Mouse (Mus musculus): ENCODE measurements at regions not wholly inside any gene's neighbourhood (a gene's known extent, or its start where the extent isn't known, plus 50 kb on each side); places are given as distances from the start of the nearest gene placed in this dataset.
"Not testable (repeated sequence)": the region's sequence is repeated elsewhere in the genome, so short reads cannot be mapped to it uniquely, and the experiment has no call there.

GRCm38 (mm10) chr8:126775334-126775733 lies 170.3 kb downstream of the Tomm20 start:
- no peak for DNase-seq (ENCODE audit: low read depth)

- no peak for DNase-seq (ENCODE audit: low read depth)
Measured at GRCm38 (mm10) chr8:126774816-126775215, 170.8 kb downstream of the Tomm20 start.

- DNase-seq (ENCODE audit: low read depth), result no peak
Measured at GRCm38 (mm10) chr8:126772748-126773147, 172.9 kb downstream of the Tomm20 start.

GRCm38 (mm10) chr8:126772194-126772593 lies 173.4 kb downstream of the Tomm20 start:
- no peak for DNase-seq (ENCODE audit: low read depth)

GRCm38 (mm10) chr8:126770374-126770773 lies 175.3 kb downstream of the Tomm20 start:
- DNase-seq (ENCODE audit: low read depth), result not testable (repeated sequence)

- DNase-seq (ENCODE audit: low read depth), result no peak
Measured at GRCm38 (mm10) chr8:126768142-126768541, 174.4 kb upstream of the Irf2bp2 start.

- peak; percentile 88 for DNase-seq (ENCODE audit: low read depth)
Measured at GRCm38 (mm10) chr8:126767341-126767740, 173.6 kb upstream of the Irf2bp2 start.

- DNase-seq (ENCODE audit: low read depth), result no peak
Measured at GRCm38 (mm10) chr8:126765693-126766238, 172.0 kb upstream of the Irf2bp2 start.

- peak; percentile 80 for DNase-seq (ENCODE audit: low read depth)
Measured at GRCm38 (mm10) chr8:126763600-126763999, 169.8 kb upstream of the Irf2bp2 start.

GRCm38 (mm10) chr8:126759711-126760110 lies 165.9 kb upstream of the Irf2bp2 start:
- DNase-seq (ENCODE audit: low read depth), result peak; percentile 76

- DNase-seq (ENCODE audit: low read depth), result no peak
Measured at GRCm38 (mm10) chr8:126758951-126759350, 165.2 kb upstream of the Irf2bp2 start.

GRCm38 (mm10) chr8:126757951-126758757 lies 164.4 kb upstream of the Irf2bp2 start:
- peak; percentile 99 for DNase-seq (ENCODE audit: low read depth)

- DNase-seq (ENCODE audit: low read depth), result no peak
Measured at GRCm38 (mm10) chr8:126756300-126757097, 162.7 kb upstream of the Irf2bp2 start.

- DNase-seq (ENCODE audit: low read depth), result peak; percentile 73
Measured at GRCm38 (mm10) chr8:126755669-126756068, 161.9 kb upstream of the Irf2bp2 start.

GRCm38 (mm10) chr8:126754361-126754809 lies 160.6 kb upstream of the Irf2bp2 start:
- DNase-seq (ENCODE audit: low read depth), result no peak

- DNase-seq (ENCODE audit: low read depth), result no peak
Measured at GRCm38 (mm10) chr8:126753059-126753855, 159.5 kb upstream of the Irf2bp2 start.

GRCm38 (mm10) chr8:126751416-126752140 lies 157.8 kb upstream of the Irf2bp2 start:
- no peak for DNase-seq (ENCODE audit: low read depth)

- DNase-seq (ENCODE audit: low read depth), result no peak
Measured at GRCm38 (mm10) chr8:126745992-126746775, 152.4 kb upstream of the Irf2bp2 start.

GRCm38 (mm10) chr8:126744747-126745382 lies 151.1 kb upstream of the Irf2bp2 start:
- DNase-seq (ENCODE audit: low read depth), result no peak

- DNase-seq (ENCODE audit: low read depth), result no peak
Measured at GRCm38 (mm10) chr8:126743296-126743695, 149.5 kb upstream of the Irf2bp2 start.

All from 416B (cell line).